14 mouse cellular contexts compared by ENCODE assay signal in genomic region chr9:106039276-106039675, GRCm38 (mm10). TPM values are rescaled to one million over a fixed set of nuclear protein-coding genes. Genes with fewer than 3 reads are reported as not detected.
DNase-seq lines count a peak whose midpoint lies in the region; ATAC-seq and TF ChIP-seq lines count a peak whose summit lies in the region.
"Had no signal": no experiment of that assay in that cellular context is flagged by ENCODE, and none has a peak within 500 bp of the region (broad histone marks: within the 10 kb centered on the region; RNA-seq: fewer than 3 reads in every experiment).

No protein-coding gene starts in this region.

- DNase-seq in frontal cortex, postnatal 14 days (ENCODE audit: low spot score in 2 of 2): no peak
- peak; percentile 38 to 44 for DNase-seq in right cerebral cortex, adult 2 months (ENCODE audit: low spot score in 2 of 2)
- no peak for DNase-seq in right cerebral cortex, postnatal 4 days
- peak; percentile 23 to 40 for DNase-seq in left cerebral cortex, adult 9 months (ENCODE audit: low spot score in 2 of 2)
- no peak for DNase-seq in urinary bladder, postnatal 14 days (ENCODE audit: low spot score)
- DNase-seq in thymus, adult 2 months: no peak
- DNase-seq: gastrocnemius, postnatal 36 days; kidney, adult 11 months had no signal

- no peaks in the 10 kb centered on the region for H3K4me1 ChIP-seq in thymus, adult 2 months (replicated peaks; ENCODE audit: control insufficient read depth, insufficient read depth, low read length)
- H3K4me1 ChIP-seq: limb, embryonic 12.5 days had no signal

- H3K27ac ChIP-seq in thymus, adult 2 months (ENCODE audit: control insufficient read depth, insufficient read depth, low read length): no peak overlapping the region
- H3K27ac ChIP-seq: forebrain, embryonic 12.5 days; limb, embryonic 12.5 days; liver, embryonic 14.5 days; midbrain, embryonic 10.5 days had no signal

- TF ChIP-seq CTCF in thymus, adult 2 months (IDR thresholded peaks at IDR 0.05; ENCODE audit: borderline replicate concordance, control insufficient read depth, extremely low read depth, insufficient read depth, low read length, poor library complexity): no peak

- no peak for TF ChIP-seq POLR2A in thymus, adult 2 months (IDR thresholded peaks at IDR 0.05; ENCODE audit: control insufficient read depth, extremely low read depth, insufficient read depth, low read length, poor library complexity)

- H3K4me3 ChIP-seq in thymus, adult 2 months (ENCODE audit: control insufficient read depth, insufficient read depth, low read length): no peak overlapping the region
- H3K4me3 ChIP-seq: forebrain, embryonic 12.5 days; limb, embryonic 12.5 days; midbrain, embryonic 10.5 days had no signal

- peak; percentile 87 for ATAC-seq in frontal cortex, adult (ENCODE audit: low TSS enrichment)

- H3K27me3 ChIP-seq in thymus, adult 2 months (ENCODE audit: control insufficient read depth, insufficient read depth, low read length): no peaks in the 10 kb centered on the region
- H3K27me3 ChIP-seq: forebrain, embryonic 12.5 days; limb, embryonic 12.5 days had no signal

- H3K36me3 ChIP-seq in thymus, adult 2 months (ENCODE audit: control insufficient read depth, insufficient read depth, low read length): no peaks in the 10 kb centered on the region
- H3K36me3 ChIP-seq: forebrain, embryonic 12.5 days; limb, embryonic 12.5 days; midbrain, embryonic 10.5 days had no signal

- WGBS in thymus, adult 2 months: 97% methylated on average over 1 of the region's 1 CpGs

RNA-seq across cellular contexts. Expression of gene Col6a4, which starts 57.3 kb away (rescaled TPM):
- polyA plus RNA-seq in thymus, adult 2 months (2012; rRNA removed): 2.4 and 3.2 TPM in 2 replicates
- polyA plus RNA-seq: C2C12 had no signal

Comparison
In these comparisons a context has a peak if more than half of its experiments do, and no peak if none do; other contexts are left out.
1. DNase-seq: peak in right cerebral cortex, adult 2 months (2 of 2) and left cerebral cortex, adult 9 months (2 of 2); none in frontal cortex, postnatal 14 days (0 of 2), right cerebral cortex, postnatal 4 days (single experiment), urinary bladder, postnatal 14 days (single experiment) and thymus, adult 2 months (single experiment).